Mouse (Mus musculus) midbrain, embryonic 14.5 days (tissue): ENCODE results near the gene Trnau1ap. TPM values are rescaled to one million over a fixed set of nuclear protein-coding genes. Genes with fewer than 3 reads are reported as not detected.

Source experiments
- ATAC-seq: fragments of 200-750 bp; cut with Nextera tagmentation; 2 replicates; pipeline ENCODE4 v1.8.0; 2017; ENCODE audit warnings: moderate number of reproducible peaks, moderate library complexity; ENCODE audit not compliant: low FRiP score, low TSS enrichment
- DNase-seq: peaks from one replicate; pipeline ENCODE4 v3.0.0-alpha.2; 2015
- H3K27ac ChIP-seq: fragments of 300-500 bp; sonication (generic); replicated peaks from 2 replicates; pipeline ENCODE4 v1.5.1; 2014; ENCODE audit warnings: mild to moderate bottlenecking, low read depth, low read length, moderate library complexity
- H3K27me3 ChIP-seq: fragments of 300-500 bp; sonication (generic); 2 replicates; pipeline ENCODE4 v1.6.1; 2014; ENCODE audit warnings: low read length, control low read depth, mixed read lengths; ENCODE audit not compliant: control insufficient read depth, insufficient read depth
- H3K36me3 ChIP-seq: fragments of 300-500 bp; sonication (generic); 2 replicates; pipeline ENCODE4 v1.6.1; 2014; ENCODE audit warnings: low read length, control low read depth; ENCODE audit not compliant: control insufficient read depth, insufficient read depth
- H3K4me1 ChIP-seq: fragments of 300-500 bp; sonication (generic); 2 replicates; pipeline ENCODE4 v1.6.1; 2014; ENCODE audit warnings: mild to moderate bottlenecking, antibody characterized with exemption, low read length, control low read depth; ENCODE audit not compliant: control insufficient read depth, insufficient read depth
- H3K4me2 ChIP-seq: fragments of 300-500 bp; sonication (generic); 2 replicates; pipeline ENCODE4 v1.6.1; 2014; ENCODE audit warnings: mild to moderate bottlenecking, low read length, moderate library complexity
- H3K4me3 ChIP-seq: fragments of 300-500 bp; sonication (generic); replicated peaks from 2 replicates; pipeline ENCODE4 v1.5.1; 2014; ENCODE audit warnings: low read depth, low read length
- H3K9ac ChIP-seq: fragments of 300-500 bp; sonication (generic); replicated peaks from 2 replicates; pipeline ENCODE4 v1.6.1; 2014; ENCODE audit warnings: mild to moderate bottlenecking, low read length, moderate library complexity
- H3K9me3 ChIP-seq: fragments of 300-500 bp; sonication (generic); 2 replicates; pipeline ENCODE4 v1.6.1; 2016; ENCODE audit warnings: low read length, control low read depth, mixed read lengths; ENCODE audit not compliant: control insufficient read depth
- WGBS: fragments of 180-500 bp; shearing (Covaris S2); extraction: QIAGEN DNeasy Blood & Tissue Kit; methylation state at CpG from one replicate; pipeline ENCODE4 v1.1.7; 2014; 5-methylcytosine and 5-hydroxymethylcytosine counted together
- polyA plus RNA-seq: library from polyadenylated mRNA; unstranded; fragments of >200 nt; fragmentation: Nextera tagmentation; extraction: Ambion mirVana; gene quantifications from 2 replicates; pipeline ENCODE4 v1.2.1, GENCODE M21; 2014

The Trnau1ap gene
- polyA plus RNA-seq, 1 experiment from 2014 or later: 84.0 TPM

DNA sequence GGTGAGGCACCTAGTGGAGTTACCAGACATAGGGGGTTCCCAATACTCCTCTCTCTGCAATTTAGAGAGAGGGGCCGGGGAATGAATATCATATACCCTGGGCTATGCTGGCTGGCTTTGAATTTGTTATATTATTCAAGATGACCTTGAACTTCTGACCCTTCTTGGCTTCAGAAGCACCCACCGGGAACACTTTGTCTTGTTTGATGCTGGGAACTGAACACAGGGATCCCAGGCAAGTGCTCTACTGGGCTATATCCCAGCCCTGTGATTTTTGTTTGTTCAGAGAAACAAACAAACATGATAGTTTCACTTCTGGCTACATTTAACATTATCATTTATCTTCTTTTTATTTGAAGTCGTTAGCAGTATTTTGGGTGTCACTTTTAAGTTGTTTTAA is 26.1 kb upstream of the Trnau1ap start:
- DNase-seq (no peak), ATAC-seq (no peak)
- Histone ChIP-seq H3K9me3 (no peaks in the 10 kb centered on the region), H3K4me3 (no peak overlapping the region), H3K9ac (no peak overlapping the region), H3K36me3 (peaks cover 39% of the 10 kb centered on the region), H3K27ac (no peak overlapping the region), H3K4me1 (peaks cover 10% of the 10 kb centered on the region; the same call in 1 of the 2 replicates), H3K27me3 (no peaks in the 10 kb centered on the region), H3K4me2 (no peak overlapping the region)
- 91% methylated on average over 3 of the region's 3 CpGs for WGBS

DNA sequence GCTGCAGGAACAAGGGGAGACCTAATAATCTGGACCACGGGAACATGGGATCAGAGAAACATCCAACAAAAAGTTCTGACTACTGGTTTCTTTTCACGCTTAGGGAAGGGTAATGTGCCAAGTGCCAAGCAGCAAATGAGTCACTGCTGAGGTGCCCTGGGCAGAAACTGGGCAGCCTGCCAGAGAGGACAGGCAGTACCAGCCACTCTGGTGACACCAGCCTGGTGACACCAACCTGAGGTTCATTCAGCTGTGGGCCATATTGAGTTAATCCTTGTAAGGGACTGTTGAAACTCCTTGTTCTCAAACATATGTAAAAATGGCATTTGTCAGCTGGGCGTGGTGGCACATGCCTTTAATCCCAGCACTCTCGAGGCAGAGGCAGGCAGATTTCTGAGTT is 25.2 kb upstream of the Trnau1ap start:
- no peak overlapping the region for H3K27ac ChIP-seq
- no peaks in the 10 kb centered on the region for H3K9me3 ChIP-seq
- H3K4me2 ChIP-seq: no peak overlapping the region
- peaks cover 30% of the 10 kb centered on the region for H3K36me3 ChIP-seq
- WGBS: 90% methylated on average over 4 of the region's 4 CpGs
- ATAC-seq (no peak), DNase-seq (no peak)
- no peak overlapping the region for H3K4me3 ChIP-seq
- H3K4me1 ChIP-seq: peaks cover 10% of the 10 kb centered on the region; the same call in 1 of the 2 replicates
- H3K9ac ChIP-seq: no peak overlapping the region
- H3K27me3 ChIP-seq: no peaks in the 10 kb centered on the region

- ATAC-seq: peak; percentile 84
- peak within 1 kb of the TSS; percentile 91 for H3K27ac ChIP-seq
- no peaks in the 10 kb centered on the region for H3K9me3 ChIP-seq
- peak within 1 kb of the TSS; percentile 73 for H3K4me3 ChIP-seq
- peaks cover 20% of the 10 kb centered on the region for H3K36me3 ChIP-seq
- under 1% methylated on average over 31 of the region's 31 CpGs for WGBS
- H3K4me2 ChIP-seq: peak within 1 kb of the TSS; percentile 88
- peak; percentile 96 for DNase-seq
- peaks cover 10% of the 10 kb centered on the region; the same call in 1 of the 2 replicates for H3K4me1 ChIP-seq
- H3K9ac ChIP-seq: peak within 1 kb of the TSS; percentile 79
- H3K27me3 ChIP-seq: no peaks in the 10 kb centered on the region
Measured at GRCm38 (mm10) chr4:132353481-132353885, 24.1 kb upstream of the Trnau1ap start, which contains the start of gene Rcc1. TSS of gene Rcc1 (minus strand) at chr4:132353605.

GRCm38 (mm10) chr4:132352739-132353138 is 23.4 kb upstream of the Trnau1ap start:
- ATAC-seq (no peak), DNase-seq (peak; percentile 21)
- H3K4me2 ChIP-seq: peak overlapping the region; percentile 88

DNA sequence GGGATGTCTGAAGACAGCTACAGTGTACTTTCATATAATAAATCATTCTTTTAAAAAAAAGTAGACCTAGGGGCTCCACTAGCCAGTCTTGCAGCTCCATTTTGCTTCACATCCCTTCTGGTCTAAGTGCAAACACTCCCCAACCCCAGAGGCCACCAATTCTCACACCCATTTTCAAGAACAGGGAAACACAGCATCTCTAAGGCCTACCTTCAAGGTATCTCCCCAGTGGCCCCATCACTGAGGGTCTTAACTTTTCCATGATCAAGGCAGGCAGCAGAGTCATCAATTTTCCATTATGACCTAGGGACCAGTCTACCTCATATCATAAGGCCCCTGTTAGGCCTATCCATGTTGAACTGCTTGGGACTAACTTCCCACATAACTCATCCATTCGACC is 22.1 kb upstream of the Trnau1ap start:
- Histone ChIP-seq H3K9ac (no peak overlapping the region), H3K4me2 (no peak overlapping the region; the same call in 1 of the 2 replicates), H3K27me3 (no peaks in the 10 kb centered on the region), H3K4me3 (no peak overlapping the region), H3K4me1 (peaks cover 10% of the 10 kb centered on the region; the same call in 1 of the 2 replicates), H3K36me3 (0 out of 2 replicates have a peak, but pooled peaks cover 4% of the 10 kb centered on the region), H3K27ac (no peak overlapping the region), H3K9me3 (no peaks in the 10 kb centered on the region)
- 54% methylated on average over 1 of the region's 1 CpGs for WGBS
- no peak for DNase-seq
- no peak for ATAC-seq

More at GRCm38 (mm10) chr4:132352739-132353138, 23.4 kb upstream of the Trnau1ap start:
- no peaks in the 10 kb centered on the region for H3K27me3 ChIP-seq
- under 1% methylated on average over 14 of the region's 14 CpGs for WGBS
- no peaks in the 10 kb centered on the region for H3K9me3 ChIP-seq
- H3K4me3 ChIP-seq: peak overlapping the region; percentile 73
- peak overlapping the region; percentile 91; the same call in 1 of the 2 replicates for H3K27ac ChIP-seq
- peaks cover 14% of the 10 kb centered on the region for H3K36me3 ChIP-seq
- H3K4me1 ChIP-seq: peaks cover 10% of the 10 kb centered on the region; the same call in 1 of the 2 replicates
- H3K9ac ChIP-seq: peak overlapping the region; percentile 79

DNA sequence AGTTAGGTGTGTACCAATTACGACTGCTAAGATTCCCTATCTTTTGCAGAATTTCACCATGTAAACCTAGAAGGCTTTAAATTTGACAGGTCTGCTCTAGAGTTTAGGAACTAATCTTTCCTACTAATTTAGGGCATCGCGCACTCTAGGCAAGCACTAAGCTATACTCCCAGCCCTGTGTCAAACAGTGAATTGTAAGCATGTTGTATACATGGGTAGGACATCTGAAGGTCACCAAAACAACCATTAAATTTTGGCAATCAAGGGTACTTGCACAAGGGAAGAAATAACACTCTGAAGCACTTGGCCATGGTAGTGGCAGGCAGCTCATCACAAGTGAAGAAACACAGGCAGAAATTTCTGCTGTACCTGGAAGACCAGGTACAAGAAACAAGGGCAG is 21.5 kb upstream of the Trnau1ap start:
- no peaks in the 10 kb centered on the region for H3K27me3 ChIP-seq
- H3K9ac ChIP-seq: no peak overlapping the region
- H3K4me3 ChIP-seq: no peak overlapping the region
- H3K4me1 ChIP-seq: peaks cover 10% of the 10 kb centered on the region; the same call in 1 of the 2 replicates
- H3K4me2 ChIP-seq: no peak overlapping the region
- DNase-seq: no peak
- no peak for ATAC-seq
- no peak overlapping the region for H3K27ac ChIP-seq
- 68% methylated on average over 3 of the region's 3 CpGs for WGBS
- H3K36me3 ChIP-seq: no peaks in the 10 kb centered on the region
- no peaks in the 10 kb centered on the region for H3K9me3 ChIP-seq

GRCm38 (mm10) chr4:132350123-132350740 is 20.9 kb upstream of the Trnau1ap start:
- Histone ChIP-seq H3K27me3 (no peaks in the 10 kb centered on the region), H3K4me3 (no peak overlapping the region), H3K9ac (no peak overlapping the region), H3K9me3 (no peaks in the 10 kb centered on the region), H3K4me1 (peaks cover 10% of the 10 kb centered on the region; the same call in 1 of the 2 replicates), H3K36me3 (no peaks in the 10 kb centered on the region), H3K4me2 (no peak overlapping the region), H3K27ac (no peak overlapping the region)
- 39% methylated on average over 2 of the region's 2 CpGs for WGBS
- ATAC-seq (no peak), DNase-seq (no peak)

- DNase-seq (no peak), ATAC-seq (no peak)
- Histone ChIP-seq H3K27ac (no peak overlapping the region), H3K36me3 (no peaks in the 10 kb centered on the region), H3K9me3 (no peaks in the 10 kb centered on the region), H3K27me3 (no peaks in the 10 kb centered on the region), H3K4me3 (no peak overlapping the region), H3K9ac (no peak overlapping the region), H3K4me2 (no peak overlapping the region), H3K4me1 (peaks cover 13% of the 10 kb centered on the region)
- WGBS: 58% methylated on average over 3 of the region's 3 CpGs
Measured at GRCm38 (mm10) chr4:132349495-132350122, 20.3 kb upstream of the Trnau1ap start.
